17 mouse cellular contexts compared by ENCODE assay signal in genomic region chr11:75230272-75230760, GRCm38 (mm10). TPM values are rescaled to one million over a fixed set of nuclear protein-coding genes. Genes with fewer than 3 reads are reported as not detected.
DNase-seq lines count a peak whose midpoint lies in the region; ATAC-seq and TF ChIP-seq lines count a peak whose summit lies in the region.
"Had no signal": no experiment of that assay in that cellular context is flagged by ENCODE, and none has a peak within 500 bp of the region (broad histone marks: within the 10 kb centered on the region; RNA-seq: fewer than 3 reads in every experiment).

No protein-coding gene starts in this region.

- H3K9me3 ChIP-seq in midbrain, embryonic 11.5 days (ENCODE audit: control insufficient read depth, low read length): no peaks in the 10 kb centered on the region
- no peaks in the 10 kb centered on the region for H3K9me3 ChIP-seq in midbrain, embryonic 14.5 days (ENCODE audit: control insufficient read depth, low read length)
- no peaks in the 10 kb centered on the region for H3K9me3 ChIP-seq in forebrain, embryonic 15.5 days
- H3K9me3 ChIP-seq: embryonic facial prominence, embryonic 10.5 days; embryonic facial prominence, embryonic 12.5 days; forebrain, embryonic 13.5 days; G1E had no signal

- peaks cover 60% of the 10 kb centered on the region for H3K4me1 ChIP-seq in cerebellum, adult 2 months (ENCODE audit: control insufficient read depth, insufficient read depth, low read length)
- H3K4me1 ChIP-seq in midbrain, embryonic 11.5 days (ENCODE audit: control insufficient read depth, insufficient read depth, low read length): no peaks in the 10 kb centered on the region
- H3K4me1 ChIP-seq in midbrain, embryonic 14.5 days (ENCODE audit: control insufficient read depth, insufficient read depth, low read length): 0 out of 2 replicates have a peak, but pooled peaks cover 7% of the 10 kb centered on the region
- H3K4me1 ChIP-seq in forebrain, embryonic 15.5 days: peaks cover 4% of the 10 kb centered on the region; the same call in 1 of the 2 replicates

- DNase-seq in cerebellum, adult 2 months: no peak
- DNase-seq in cerebellum, adult 9-10 months: no peak
- DNase-seq in midbrain, embryonic 11.5 days (ENCODE audit: low spot score, missing footprints): peak; percentile 0
- DNase-seq in midbrain, embryonic 14.5 days: no peak
- DNase-seq: adrenal gland, postnatal 10 days; adrenal gland, postnatal 36 days; cerebellum, adult 18-20 months; cerebellum, postnatal 10 days; cerebellum, postnatal 25 days had no signal

- H3K27me3 ChIP-seq in cerebellum, adult 2 months (ENCODE audit: control insufficient read depth, insufficient read depth, low read length): no peaks in the 10 kb centered on the region
- peaks cover 10% of the 10 kb centered on the region for H3K27me3 ChIP-seq in midbrain, embryonic 11.5 days (ENCODE audit: control insufficient read depth, insufficient read depth, low read length)
- no peaks in the 10 kb centered on the region for H3K27me3 ChIP-seq in midbrain, embryonic 14.5 days (ENCODE audit: control insufficient read depth, insufficient read depth, low read length)
- H3K27me3 ChIP-seq in forebrain, embryonic 15.5 days: peaks cover 4% of the 10 kb centered on the region; the same call in 1 of the 2 replicates
- H3K27me3 ChIP-seq: Patski had no signal

- TF ChIP-seq CTCF in cerebellum, adult 2 months (IDR thresholded peaks at IDR 0.05; ENCODE audit: borderline replicate concordance, insufficient read depth, low read depth, low read length): no peak

- no peaks in the 10 kb centered on the region for H3K36me3 ChIP-seq in midbrain, embryonic 11.5 days (ENCODE audit: control insufficient read depth, insufficient read depth, low read length)
- no peaks in the 10 kb centered on the region for H3K36me3 ChIP-seq in midbrain, embryonic 14.5 days (ENCODE audit: control insufficient read depth, insufficient read depth, low read length)
- no peaks in the 10 kb centered on the region for H3K36me3 ChIP-seq in forebrain, embryonic 15.5 days
- H3K36me3 ChIP-seq: embryonic facial prominence, embryonic 10.5 days; embryonic facial prominence, embryonic 12.5 days; G1E had no signal

- WGBS in cerebellum, adult 2 months: 94% methylated on average over 6 of the region's 6 CpGs
- 90% methylated on average over 6 of the region's 6 CpGs for WGBS in midbrain, embryonic 11.5 days
- WGBS in midbrain, embryonic 14.5 days: 92% methylated on average over 6 of the region's 6 CpGs
- 97% methylated on average over 6 of the region's 6 CpGs for WGBS in forebrain, embryonic 15.5 days

- H3K9ac ChIP-seq in midbrain, embryonic 11.5 days (ENCODE audit: low read length): no peak overlapping the region
- H3K9ac ChIP-seq in midbrain, embryonic 14.5 days (replicated peaks; ENCODE audit: low read length): no peak overlapping the region
- H3K9ac ChIP-seq in forebrain, embryonic 15.5 days (replicated peaks): no peak overlapping the region
- H3K9ac ChIP-seq: embryonic facial prominence, embryonic 12.5 days; forebrain, embryonic 13.5 days had no signal

- H3K4me2 ChIP-seq in midbrain, embryonic 11.5 days: no peak overlapping the region
- H3K4me2 ChIP-seq in midbrain, embryonic 14.5 days (ENCODE audit: low read length): no peak overlapping the region
- H3K4me2 ChIP-seq in forebrain, embryonic 15.5 days (replicated peaks): no peak overlapping the region
- H3K4me2 ChIP-seq: embryonic facial prominence, embryonic 12.5 days; forebrain, embryonic 13.5 days had no signal

- no peak overlapping the region for H3K4me3 ChIP-seq in cerebellum, adult 2 months (replicated peaks; ENCODE audit: insufficient read depth, low read depth, low read length)
- H3K4me3 ChIP-seq in midbrain, embryonic 11.5 days (ENCODE audit: low read depth, low read length): no peak overlapping the region
- H3K4me3 ChIP-seq in midbrain, embryonic 14.5 days (replicated peaks; ENCODE audit: low read depth, low read length): no peak overlapping the region
- no peak overlapping the region for H3K4me3 ChIP-seq in forebrain, embryonic 15.5 days
- H3K4me3 ChIP-seq: embryonic facial prominence, embryonic 10.5 days; embryonic facial prominence, embryonic 12.5 days; forebrain, embryonic 13.5 days had no signal

- peak overlapping the region; percentile 5; the same call in 1 of the 2 replicates for H3K27ac ChIP-seq in cerebellum, adult 2 months (ENCODE audit: insufficient read depth, low read length)
- H3K27ac ChIP-seq in midbrain, embryonic 11.5 days (ENCODE audit: low read depth, low read length): no peak overlapping the region
- H3K27ac ChIP-seq in midbrain, embryonic 14.5 days (replicated peaks; ENCODE audit: low read depth, low read length): no peak overlapping the region
- H3K27ac ChIP-seq in forebrain, embryonic 15.5 days (replicated peaks): no peak overlapping the region
- H3K27ac ChIP-seq: embryonic facial prominence, embryonic 10.5 days; embryonic facial prominence, embryonic 12.5 days; forebrain, embryonic 13.5 days had no signal

- no peak for TF ChIP-seq POLR2A in cerebellum, adult 2 months (IDR thresholded peaks at IDR 0.05; ENCODE audit: borderline replicate concordance, insufficient read depth, low read length)

- ATAC-seq in midbrain, embryonic 11.5 days (ENCODE audit: low FRiP score): no peak
- no peak for ATAC-seq in midbrain, embryonic 14.5 days (ENCODE audit: low FRiP score, low TSS enrichment)
- no peak for ATAC-seq in forebrain, embryonic 15.5 days (replicated peaks)
- ATAC-seq: activated CD4-positive, CD25-positive, alpha-beta regulatory T cell, adult 4 months; forebrain, embryonic 13.5 days; forebrain, embryonic 16.5 days; Patski had no signal

RNA-seq across cellular contexts. Expression of gene Rtn4rl1, which starts 36.7 kb away (rescaled TPM):
- 23.9 and 28.6 TPM in 2 replicates for polyA plus RNA-seq in cerebellum, adult 2 months (2012; rRNA removed)
- polyA plus RNA-seq in midbrain, embryonic 11.5 days (2014; fragmentation: Nextera tagmentation; extraction: Ambion mirVana): 4.6 TPM in 2 replicates
- polyA plus RNA-seq in midbrain, embryonic 14.5 days (2014; fragmentation: Nextera tagmentation; extraction: Ambion mirVana): 16.5 and 17.4 TPM in 2 replicates
- 5.6 and 6.9 TPM in 2 replicates for polyA plus RNA-seq in forebrain, embryonic 15.5 days (2015; fragmentation: Nextera tagmentation; extraction: Ambion mirVana)
- polyA plus RNA-seq: G1E had no signal

RNA-seq across cellular contexts. Expression of gene Dph1, which starts 39.3 kb away (rescaled TPM):
- 18.6 and 19.3 TPM in 2 replicates for polyA plus RNA-seq in cerebellum, adult 2 months (2012; rRNA removed)
- 15.3 and 17.3 TPM in 2 replicates for polyA plus RNA-seq in midbrain, embryonic 11.5 days (2014; fragmentation: Nextera tagmentation; extraction: Ambion mirVana)
- 13.7 and 14.8 TPM in 2 replicates for polyA plus RNA-seq in midbrain, embryonic 14.5 days (2014; fragmentation: Nextera tagmentation; extraction: Ambion mirVana)
- 14.8 and 16.2 TPM in 2 replicates for polyA plus RNA-seq in forebrain, embryonic 15.5 days (2015; fragmentation: Nextera tagmentation; extraction: Ambion mirVana)

RNA-seq across cellular contexts. Expression of gene Ovca2, which starts 51.7 kb away (rescaled TPM):
- 15.3 and 16.3 TPM in 2 replicates for polyA plus RNA-seq in cerebellum, adult 2 months (2012; rRNA removed)
- 28.5 and 29.8 TPM in 2 replicates for polyA plus RNA-seq in midbrain, embryonic 11.5 days (2014; fragmentation: Nextera tagmentation; extraction: Ambion mirVana)
- 15.4 and 20.2 TPM in 2 replicates for polyA plus RNA-seq in midbrain, embryonic 14.5 days (2014; fragmentation: Nextera tagmentation; extraction: Ambion mirVana)
- 15.4 and 21.6 TPM in 2 replicates for polyA plus RNA-seq in forebrain, embryonic 15.5 days (2015; fragmentation: Nextera tagmentation; extraction: Ambion mirVana)
